Comparison of ENCODE assay signal across 9 mouse cellular contexts in genomic region chr13:30795960-30796359, GRCm38 (mm10).
"Had no signal": no experiment of that assay in that cellular context is flagged by ENCODE, and none has a peak within 500 bp of the region (broad histone marks: within the 10 kb centered on the region; RNA-seq: fewer than 3 reads in every experiment).

No protein-coding gene starts in this region.

- DNase-seq: liver, embryonic 13.5 days; liver, postnatal 0 days; lung, adult 2 months; lung, postnatal 14 days; lung, postnatal 36 days; right cerebral cortex, postnatal 14 days; thymus, adult 18-20 months; thymus, postnatal 14 days; thymus, postnatal 36 days had no signal
